Mouse (Mus musculus): ENCODE data around the gene Camk1d.
A peak's percentile ranks its signal among the peaks of the same experiment; 100 is the strongest.
"Not testable (repeated sequence)": the region's sequence is repeated elsewhere in the genome, so short reads cannot be mapped to it uniquely, and the experiment has no call there.

The Camk1d gene

GRCm38 (mm10) chr2:5613651-5614307 lies 100.5 kb downstream of the Camk1d start:
- peak; percentile 62 for DNase-seq (ENCODE audit: low read depth)

GRCm38 (mm10) chr2:5611601-5612000 lies 102.7 kb downstream of the Camk1d start:
- no peak for DNase-seq (ENCODE audit: low read depth)

- no peak for DNase-seq (ENCODE audit: low read depth)
These were observed 103.8 kb downstream of the Camk1d start for GRCm38 (mm10) chr2:5610521-5610920.

- no peak for DNase-seq (ENCODE audit: low read depth)
These were observed 106.1 kb downstream of the Camk1d start for GRCm38 (mm10) chr2:5607920-5608841.

GRCm38 (mm10) chr2:5605849-5606248 lies 108.5 kb downstream of the Camk1d start:
- no peak for DNase-seq (ENCODE audit: low read depth)

- DNase-seq (ENCODE audit: low read depth) = no peak
These were observed 112.3 kb downstream of the Camk1d start for GRCm38 (mm10) chr2:5602044-5602443.

- not testable (repeated sequence) for DNase-seq (ENCODE audit: low read depth)
These were observed 113.1 kb downstream of the Camk1d start for GRCm38 (mm10) chr2:5601243-5601642.

- DNase-seq (ENCODE audit: low read depth) = no peak
These were observed 113.9 kb downstream of the Camk1d start for GRCm38 (mm10) chr2:5600183-5600962.

GRCm38 (mm10) chr2:5599713-5600112 lies 114.6 kb downstream of the Camk1d start:
- DNase-seq (ENCODE audit: low read depth) = no peak

- no peak for DNase-seq (ENCODE audit: low read depth)
These were observed 115.8 kb downstream of the Camk1d start for GRCm38 (mm10) chr2:5598533-5598932.

- peak; percentile 12 for DNase-seq (ENCODE audit: low read depth)
These were observed 117.4 kb downstream of the Camk1d start for GRCm38 (mm10) chr2:5596882-5597281.

GRCm38 (mm10) chr2:5595356-5596191 lies 118.7 kb downstream of the Camk1d start:
- no peak for DNase-seq (ENCODE audit: low read depth)

- no peak for DNase-seq (ENCODE audit: low read depth)
These were observed 121.7 kb downstream of the Camk1d start for GRCm38 (mm10) chr2:5592461-5593136.

GRCm38 (mm10) chr2:5590074-5590473 lies 124.2 kb downstream of the Camk1d start:
- no peak for DNase-seq (ENCODE audit: low read depth)

GRCm38 (mm10) chr2:5589163-5589562 lies 125.2 kb downstream of the Camk1d start:
- DNase-seq (ENCODE audit: low read depth) = no peak

GRCm38 (mm10) chr2:5588329-5588982 lies 125.9 kb downstream of the Camk1d start:
- no peak for DNase-seq (ENCODE audit: low read depth)

GRCm38 (mm10) chr2:5584318-5585027 lies 129.8 kb downstream of the Camk1d start:
- DNase-seq (ENCODE audit: low read depth) = no peak

- DNase-seq (ENCODE audit: low read depth) = no peak
These were observed 134.9 kb downstream of the Camk1d start for GRCm38 (mm10) chr2:5579391-5579790.

GRCm38 (mm10) chr2:5577399-5578129 lies 136.8 kb downstream of the Camk1d start:
- no peak for DNase-seq (ENCODE audit: low read depth)
